Mouse (Mus musculus) cerebellum, adult 11 months (tissue): ENCODE results near the gene Cks2.
"Not testable (repeated sequence)": the region's sequence is repeated elsewhere in the genome, so short reads cannot be mapped to it uniquely, and the experiment has no call there.

Experiments used
- DNase-seq: peaks from one replicate; pipeline ENCODE4 v3.0.0; 2022

The Cks2 gene

GRCm38 (mm10) chr13:51644829-51645789, at the start of gene Cks2:
Gene Cks2 (plus strand): TSS chr13:51645232.
- peak; percentile 92 for DNase-seq

GRCm38 (mm10) chr13:51595404-51595803, 49.6 kb upstream of the Cks2 start:
- no peak for DNase-seq

DNA sequence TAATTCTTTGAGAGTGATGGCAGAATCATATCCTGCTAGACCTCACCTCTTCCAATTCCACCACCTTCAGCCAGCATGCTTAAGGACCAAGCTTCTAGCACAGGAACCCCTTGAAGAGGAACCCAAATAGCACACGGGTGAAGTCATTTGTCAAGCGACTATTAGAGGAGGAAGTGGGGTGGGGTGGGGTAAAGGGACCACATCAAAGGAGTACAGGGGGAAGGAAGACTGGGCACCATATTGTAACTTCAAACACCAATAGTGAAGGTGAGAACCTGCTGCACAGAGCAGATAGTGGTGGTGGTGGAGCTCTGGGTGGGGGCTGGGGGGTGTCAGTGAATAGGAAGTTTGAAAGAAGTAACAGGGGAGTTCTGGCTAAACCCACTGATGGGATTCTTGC, 47.0 kb upstream of the Cks2 start:
- DNase-seq, result no peak

DNA sequence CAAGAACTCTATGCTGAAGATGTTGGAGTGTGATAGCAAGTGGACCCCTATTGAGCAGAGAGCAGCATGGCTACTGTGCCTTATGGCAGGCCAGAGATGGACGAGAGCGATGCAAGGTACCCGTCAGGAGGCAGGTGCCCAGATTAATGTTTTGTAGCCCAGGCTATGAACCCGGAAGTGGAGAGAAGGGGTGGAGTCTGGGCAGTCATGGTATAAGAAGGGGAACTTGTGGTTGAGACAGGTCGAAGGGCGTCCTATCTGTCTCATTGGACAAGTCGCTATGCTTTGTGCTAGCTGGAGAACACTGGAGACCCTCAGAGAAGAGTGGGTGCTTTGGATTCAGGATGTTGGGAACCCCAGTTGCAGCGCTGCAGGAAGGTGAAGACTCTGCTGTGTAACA, 44.9 kb upstream of the Cks2 start:
- no peak for DNase-seq

DNA sequence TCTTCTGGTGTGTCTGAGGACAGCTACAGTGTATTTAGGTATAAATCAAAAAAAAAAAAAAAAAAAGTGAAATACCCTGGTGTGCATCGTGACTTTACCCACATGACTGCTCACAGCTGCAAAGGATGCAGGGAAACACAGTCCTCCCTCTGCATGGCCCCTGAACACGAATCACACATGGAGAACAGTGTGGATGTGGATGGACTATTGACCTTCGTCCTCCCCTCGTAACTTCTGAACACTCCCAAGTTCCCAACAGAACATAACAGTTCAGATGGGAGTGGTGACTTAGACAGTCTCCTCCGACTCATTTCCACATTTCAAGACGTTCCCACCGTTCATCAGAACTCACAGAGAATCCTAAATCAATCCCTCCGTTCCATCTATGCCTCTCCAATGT, 42.3 kb upstream of the Cks2 start:
- DNase-seq, result no peak

DNA sequence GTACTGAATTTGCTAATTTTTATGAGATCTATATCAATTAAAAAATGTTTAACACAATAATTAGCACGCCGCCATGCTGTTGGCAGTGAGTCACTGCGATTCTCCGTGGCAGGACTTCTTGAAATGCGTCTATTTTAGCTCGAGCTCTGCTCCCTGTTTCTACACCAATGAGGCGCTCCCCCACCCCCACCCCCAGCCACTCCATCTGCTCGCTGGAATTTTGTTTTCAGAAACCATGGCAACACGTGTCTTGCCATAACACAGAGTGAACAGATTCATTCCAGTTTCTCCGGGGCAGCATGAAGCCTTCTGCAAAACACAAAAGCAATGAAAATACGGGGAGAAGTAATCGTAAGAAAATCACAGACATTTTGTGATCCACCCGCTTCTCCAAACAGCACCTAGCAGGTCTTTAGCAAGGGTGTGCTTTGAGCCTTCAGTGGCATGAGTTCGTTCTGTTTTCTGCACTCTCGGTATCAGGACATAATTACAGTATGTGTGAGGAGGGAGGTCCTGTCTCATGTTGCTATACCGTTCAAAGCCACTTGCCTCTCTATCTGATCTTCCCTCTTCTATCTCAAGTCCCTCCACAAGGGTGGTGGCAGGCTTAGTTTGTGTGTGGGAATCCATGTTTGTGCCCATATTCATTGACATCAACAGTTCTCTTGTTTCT, 41.7 kb upstream of the Cks2 start:
- DNase-seq, result no peak

DNA sequence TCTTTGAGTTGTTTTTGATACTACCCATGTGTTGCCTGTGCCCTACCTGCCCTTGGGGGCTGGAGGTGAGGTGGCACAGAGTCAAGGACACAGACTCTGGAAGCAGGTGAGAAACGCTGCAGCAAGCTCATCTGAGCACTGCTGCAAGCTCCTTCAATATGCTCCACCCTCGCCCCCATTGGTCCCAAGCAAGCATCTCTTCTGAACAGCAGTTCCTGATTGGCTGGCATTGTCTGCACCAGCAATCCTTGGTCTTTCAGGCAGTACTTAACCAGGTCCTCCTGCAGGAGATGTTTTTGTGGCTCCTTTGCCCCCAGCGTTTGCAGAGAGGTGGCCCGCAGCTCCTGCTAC, 41.2 kb upstream of the Cks2 start:
- DNase-seq, result no peak

DNA sequence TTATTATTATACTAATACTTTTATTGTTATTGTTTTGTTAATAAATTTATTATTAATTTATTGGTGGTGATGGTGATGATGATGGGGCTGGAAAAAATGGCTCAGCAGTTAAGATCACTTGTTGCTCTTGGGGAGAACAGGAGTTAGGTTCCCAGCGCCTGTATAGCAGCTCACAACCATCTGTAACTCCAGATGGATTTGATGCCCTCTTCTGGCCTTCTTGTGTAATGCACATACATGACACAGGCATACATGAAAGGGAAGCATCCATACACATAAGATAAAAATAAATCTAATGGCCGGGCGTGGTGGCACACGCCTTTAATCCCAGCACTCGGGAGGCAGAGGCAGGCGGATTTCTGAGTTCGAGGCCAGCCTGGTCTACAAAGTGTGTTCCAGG, 35.8 kb upstream of the Cks2 start:
- DNase-seq, result no peak

DNA sequence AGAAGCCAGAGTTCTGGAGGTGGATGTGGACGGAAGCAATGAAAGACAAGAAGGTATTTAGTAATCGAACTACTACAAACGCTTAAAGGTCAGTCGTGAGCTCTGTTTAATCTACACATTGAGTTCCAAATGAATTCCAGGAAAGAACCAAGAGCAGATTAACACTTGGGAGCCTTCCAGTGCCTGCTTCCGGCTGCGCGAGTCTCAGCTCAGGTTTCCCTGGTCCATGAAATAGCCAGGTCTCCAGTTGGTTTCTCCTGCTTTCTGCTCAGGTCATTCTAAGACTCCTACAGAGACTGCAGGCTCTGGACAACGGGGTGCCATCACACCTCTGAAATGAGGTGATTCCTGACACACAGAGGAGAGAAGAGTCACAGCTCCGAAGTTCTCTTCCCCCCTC, 34.0 kb upstream of the Cks2 start:
- DNase-seq, result no peak

GRCm38 (mm10) chr13:51611500-51611899, 33.5 kb upstream of the Cks2 start:
- DNase-seq, result no peak

DNA sequence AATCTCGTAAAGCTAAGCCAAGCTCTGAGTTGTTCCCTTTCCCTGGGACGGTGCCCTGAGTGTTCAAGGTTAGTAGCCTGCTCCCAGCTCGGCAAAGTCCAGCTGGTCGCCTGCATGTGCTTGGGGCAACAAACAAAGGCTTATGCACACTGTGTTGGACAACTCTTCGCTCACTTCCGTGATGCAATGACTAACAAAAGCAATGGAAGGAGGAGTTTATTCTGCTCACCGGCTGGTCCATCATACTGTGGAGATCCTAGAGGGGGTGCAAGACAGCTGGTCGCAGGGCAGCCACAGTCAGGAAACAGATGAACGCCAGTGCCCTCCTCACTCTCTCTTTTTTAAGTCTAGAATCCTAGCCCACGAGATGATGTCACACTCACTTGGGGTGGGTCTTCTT, 29.2 kb upstream of the Cks2 start:
- DNase-seq, result no peak

DNA sequence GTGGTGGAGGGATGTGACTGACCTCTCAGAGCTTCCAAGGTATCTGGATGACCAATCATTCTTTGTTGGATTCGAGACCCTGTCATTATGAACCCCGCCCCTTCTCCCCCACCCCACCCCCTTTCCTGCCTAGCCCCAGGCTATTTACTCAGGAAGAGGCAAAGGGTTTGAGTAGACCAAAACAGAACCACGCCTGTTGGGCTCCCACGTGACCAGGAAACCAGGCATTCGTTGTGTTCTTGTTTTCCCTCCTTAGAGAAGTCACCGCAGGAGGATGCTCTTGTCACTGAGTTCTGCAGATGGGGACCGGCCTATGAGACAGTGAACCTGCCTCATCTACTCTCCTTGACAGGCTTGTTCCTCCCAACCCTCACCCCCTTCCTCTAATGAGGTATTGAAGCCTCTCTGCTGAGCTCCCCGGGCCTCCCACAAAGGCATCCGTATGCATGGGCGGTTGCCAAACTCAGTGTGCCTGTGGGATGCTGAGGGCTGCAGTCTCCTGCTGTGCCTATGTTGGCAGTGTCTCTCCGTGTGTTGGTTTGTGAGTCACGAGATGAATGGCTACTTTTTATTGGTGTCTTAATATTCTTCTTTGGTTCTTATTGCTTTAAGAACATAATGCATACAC, 28.5 kb upstream of the Cks2 start:
- DNase-seq, result no peak

GRCm38 (mm10) chr13:51617306-51617705, 27.7 kb upstream of the Cks2 start:
- DNase-seq, result no peak

DNA sequence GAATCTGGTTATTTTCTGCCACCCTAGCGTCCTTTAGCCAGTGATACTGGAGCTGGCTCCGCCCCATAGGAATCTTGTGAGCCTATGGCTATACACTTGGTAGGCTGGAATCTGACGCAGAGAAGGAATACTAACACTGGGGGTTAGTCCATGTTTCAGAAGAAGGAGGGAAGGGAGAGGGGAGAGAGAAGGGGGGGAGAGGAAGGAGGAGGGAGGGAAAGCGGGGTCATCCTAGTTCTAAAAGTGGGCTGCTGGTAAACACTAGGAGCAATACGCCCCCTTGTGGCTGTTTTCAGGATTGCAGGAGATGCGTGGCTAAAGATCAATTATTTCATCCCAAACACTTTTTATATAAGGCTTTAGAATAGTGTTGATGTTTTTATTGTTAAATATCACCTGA, 27.2 kb upstream of the Cks2 start:
- DNase-seq, result peak; percentile 17

DNA sequence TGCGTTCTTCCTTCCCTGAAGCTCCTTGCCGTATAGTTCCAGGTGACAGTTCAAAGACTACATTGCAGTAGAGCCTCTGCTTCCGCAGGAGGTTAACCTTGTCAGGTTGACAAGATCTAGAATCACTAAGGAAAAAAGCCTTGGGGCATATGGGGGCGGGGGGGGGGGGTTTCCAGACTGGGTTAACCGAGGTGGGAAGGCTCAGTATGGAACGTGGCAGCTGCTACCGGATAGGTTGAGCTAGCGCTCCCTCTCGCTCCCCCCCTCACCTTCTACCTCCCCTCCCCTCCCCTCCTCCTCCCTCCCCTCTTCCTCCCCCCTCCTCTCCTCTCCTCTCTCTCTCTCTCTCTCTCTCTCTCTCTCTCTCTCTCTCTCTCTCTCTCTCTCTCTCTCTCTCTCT, 26.4 kb upstream of the Cks2 start:
- DNase-seq, result no peak

DNA sequence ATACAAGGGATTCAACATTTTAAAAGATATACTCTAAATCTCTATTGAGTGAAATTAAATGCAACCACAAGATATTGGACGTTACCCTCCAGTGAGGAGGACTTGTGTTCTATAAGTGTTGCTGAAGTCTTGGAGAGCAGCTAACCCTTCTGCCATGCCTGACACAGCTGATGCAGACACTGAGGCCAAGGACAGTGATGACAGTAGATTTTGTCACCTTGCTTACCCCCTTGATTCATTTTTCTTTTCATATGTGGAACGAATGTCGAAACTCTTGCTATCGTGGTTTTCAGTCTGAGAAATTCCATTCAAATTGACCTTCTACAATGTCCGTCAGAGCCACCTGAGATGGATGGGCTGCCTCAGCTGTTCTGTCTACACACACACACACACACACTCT, 22.4 kb upstream of the Cks2 start:
- no peak for DNase-seq

GRCm38 (mm10) chr13:51623678-51624077, 21.4 kb upstream of the Cks2 start:
- no peak for DNase-seq

DNA sequence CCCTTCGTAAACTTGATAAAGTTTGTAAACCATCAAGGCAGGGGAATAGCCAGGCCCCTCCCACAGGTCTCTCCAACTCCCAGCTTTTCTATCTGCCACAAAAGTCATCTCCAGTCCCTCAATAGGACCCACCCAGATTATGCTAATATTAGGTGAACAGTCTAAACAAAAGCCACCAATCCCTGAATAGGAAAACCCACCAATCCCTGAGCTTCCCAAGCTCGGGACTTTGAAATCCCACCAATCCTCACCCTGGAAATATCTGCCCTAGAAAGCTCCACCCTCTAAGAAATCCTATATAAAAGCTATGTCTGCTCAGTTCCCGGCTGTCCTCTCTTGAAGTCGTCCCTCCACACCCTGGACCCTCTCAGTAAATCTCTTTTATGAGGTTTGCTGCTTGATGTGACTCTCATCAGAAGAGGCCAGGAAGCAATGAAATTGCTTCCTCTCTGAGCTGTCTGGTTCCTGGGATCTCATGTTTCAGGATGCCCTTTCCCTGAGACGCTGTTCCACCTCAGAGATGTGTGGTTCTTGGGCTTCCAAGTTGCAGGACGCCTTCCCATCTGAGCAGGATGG, 16.7 kb upstream of the Cks2 start:
- DNase-seq, result no peak

DNA sequence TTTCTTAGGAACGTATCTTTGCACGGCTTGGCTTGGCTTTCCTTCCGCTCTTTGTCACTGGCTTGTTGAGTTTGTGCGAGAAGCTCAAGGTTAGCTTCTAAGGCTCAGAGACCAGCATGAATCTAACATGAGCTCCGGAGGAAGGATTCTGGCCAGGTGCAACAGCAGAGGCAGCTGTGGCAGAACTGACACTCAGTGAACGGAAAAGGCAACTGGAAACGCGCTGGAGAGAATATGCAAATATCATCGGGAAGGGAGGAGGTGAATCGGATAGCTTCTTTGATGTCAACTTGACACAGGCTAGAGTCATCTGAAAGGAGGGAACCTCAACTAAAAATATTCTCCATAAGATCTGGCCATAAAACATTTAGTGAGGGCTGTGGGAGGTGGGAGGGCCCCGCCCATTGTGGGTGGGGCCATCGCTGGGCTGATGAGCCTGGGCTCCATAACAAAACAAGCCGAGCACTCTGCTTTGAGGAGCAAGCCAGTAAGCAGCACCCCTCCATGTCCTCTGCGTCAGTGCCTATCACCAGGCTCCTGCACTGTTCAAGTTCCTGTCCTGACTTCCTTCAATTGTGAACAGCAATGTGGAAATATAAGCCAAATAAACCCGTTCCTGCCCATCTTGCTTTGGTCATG, 13.6 kb upstream of the Cks2 start:
- no peak for DNase-seq

GRCm38 (mm10) chr13:51632560-51633218, 12.3 kb upstream of the Cks2 start:
- DNase-seq, result no peak

DNA sequence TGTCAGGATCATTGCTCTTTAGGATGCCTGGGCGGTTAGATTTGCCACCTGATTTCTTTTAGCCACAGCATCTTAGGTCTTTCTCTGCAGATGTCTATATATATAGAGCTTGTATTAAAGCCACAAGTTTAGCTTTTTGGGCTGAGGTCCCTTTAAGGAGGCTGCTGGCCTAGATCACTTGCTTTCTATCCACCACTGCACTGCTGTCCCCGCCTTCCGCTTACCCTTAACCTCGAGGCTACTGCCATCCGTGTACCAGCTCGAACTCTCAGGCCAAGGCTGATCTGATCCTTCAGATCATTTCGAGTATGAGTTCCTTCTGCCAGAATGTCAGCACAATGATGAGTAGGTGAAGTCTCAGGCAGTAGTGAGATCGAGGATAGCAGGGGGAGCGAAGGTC, 9.6 kb upstream of the Cks2 start:
- not testable (repeated sequence) for DNase-seq

DNA sequence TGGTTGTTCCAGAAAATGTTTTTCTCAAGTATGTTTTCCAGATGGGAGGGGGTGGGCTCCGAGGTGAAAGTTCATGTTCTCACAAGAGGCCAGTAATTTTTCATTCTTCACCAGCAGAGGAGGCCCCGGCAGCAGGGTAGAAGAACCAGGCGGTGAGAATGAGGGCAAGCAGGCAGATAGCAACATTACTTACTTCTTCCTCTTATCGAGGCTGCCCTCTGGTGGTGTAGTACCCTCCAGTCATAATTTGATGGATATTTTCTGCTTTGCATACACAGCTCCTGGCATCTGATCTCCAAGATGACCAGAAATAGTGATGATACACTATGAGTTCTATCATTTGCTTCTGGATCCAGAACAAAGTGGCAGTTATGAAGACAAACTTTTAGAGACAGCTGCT, 6.1 kb upstream of the Cks2 start:
- no peak for DNase-seq

DNA sequence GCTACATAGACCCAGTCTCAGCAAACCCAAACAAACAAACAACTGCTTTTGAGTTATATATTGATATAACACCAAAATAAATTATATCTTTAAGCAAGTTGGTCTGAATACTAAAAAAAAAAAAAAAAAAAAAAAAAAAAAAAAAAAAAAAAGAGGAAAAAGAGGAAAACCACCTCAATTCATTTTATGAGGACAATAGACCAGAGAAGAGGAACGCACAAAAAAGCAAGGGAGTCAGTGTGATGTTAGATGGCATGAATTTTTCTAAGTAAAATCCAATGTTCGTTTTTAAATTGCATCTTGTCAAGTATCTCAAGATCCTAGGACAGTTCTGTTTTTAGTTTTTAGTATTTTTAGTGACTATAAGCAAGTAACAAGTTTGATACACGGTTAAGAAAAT, 3.6 kb upstream of the Cks2 start:
- no peak for DNase-seq
